Mouse (Mus musculus): ENCODE data around the gene Hnrnpul1. TPM values are rescaled to one million over a fixed set of nuclear protein-coding genes. Genes with fewer than 3 reads are reported as not detected.

Hnrnpul1 gene
- polyA plus RNA-seq, 1 experiment: 84.0 TPM

DNA sequence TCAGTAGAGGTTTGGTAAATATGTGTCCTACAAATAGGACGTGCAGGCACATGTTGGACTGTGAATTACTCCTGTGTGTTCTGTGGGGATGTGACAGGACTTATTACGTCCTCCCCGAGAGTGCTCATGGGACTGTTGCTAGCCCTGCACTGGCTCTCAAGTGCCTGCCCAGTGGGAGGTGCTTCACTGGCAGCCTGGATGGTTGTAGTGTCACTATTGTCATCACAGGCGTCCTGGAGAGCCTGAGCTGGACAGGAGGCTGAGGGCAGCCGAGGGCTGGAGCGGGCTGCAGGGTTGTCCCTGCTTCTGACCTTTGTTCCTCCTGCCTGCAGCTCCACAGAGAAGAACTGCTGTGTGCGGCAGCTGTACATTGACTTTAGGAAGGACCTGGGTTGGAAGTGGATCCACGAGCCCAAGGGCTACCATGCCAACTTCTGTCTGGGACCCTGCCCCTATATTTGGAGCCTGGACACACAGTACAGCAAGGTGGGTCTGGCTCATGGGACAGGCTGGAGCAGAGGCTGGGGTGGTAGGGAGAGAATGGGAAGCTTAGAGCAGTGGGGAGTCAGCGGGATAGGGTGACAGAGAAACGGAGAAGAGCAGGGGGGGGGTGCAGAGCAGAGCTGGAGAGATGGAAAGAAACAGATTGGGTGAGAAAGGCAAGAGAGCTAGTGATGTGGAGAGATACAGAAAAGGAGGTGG lies 50.6 kb downstream of the Hnrnpul1 start:
- H3K4me3 ChIP-seq (ENCODE audit: insufficient read depth, poor library complexity, severe bottlenecking): no peak overlapping the region
- no peak overlapping the region for H3ac ChIP-seq (ENCODE audit: control insufficient read depth, insufficient read length, low read depth)
- no peaks in the 10 kb centered on the region for H3K79me2 ChIP-seq (ENCODE audit: control insufficient read depth, insufficient read depth)
- peaks cover 26% of the 10 kb centered on the region for H3K36me3 ChIP-seq (ENCODE audit: control insufficient read depth, insufficient read depth)
- TF ChIP-seq CTCF (IDR thresholded peaks at IDR 0.05; ENCODE audit: control insufficient read depth, insufficient read depth, insufficient read length): no peak
- no peak for TF ChIP-seq MYOD1 (IDR thresholded peaks at IDR 0.05; ENCODE audit: control insufficient read depth, insufficient read length, low read depth)
- TF ChIP-seq FOSL1 (IDR thresholded peaks at IDR 0.05; ENCODE audit: insufficient read depth, low read length, poor library complexity, severe bottlenecking): no peak
- no peaks in the 10 kb centered on the region for H3K27me3 ChIP-seq (ENCODE audit: control insufficient read depth, insufficient read depth, insufficient read length)
- H3K79me3 ChIP-seq (ENCODE audit: low read depth): no peaks in the 10 kb centered on the region

DNA sequence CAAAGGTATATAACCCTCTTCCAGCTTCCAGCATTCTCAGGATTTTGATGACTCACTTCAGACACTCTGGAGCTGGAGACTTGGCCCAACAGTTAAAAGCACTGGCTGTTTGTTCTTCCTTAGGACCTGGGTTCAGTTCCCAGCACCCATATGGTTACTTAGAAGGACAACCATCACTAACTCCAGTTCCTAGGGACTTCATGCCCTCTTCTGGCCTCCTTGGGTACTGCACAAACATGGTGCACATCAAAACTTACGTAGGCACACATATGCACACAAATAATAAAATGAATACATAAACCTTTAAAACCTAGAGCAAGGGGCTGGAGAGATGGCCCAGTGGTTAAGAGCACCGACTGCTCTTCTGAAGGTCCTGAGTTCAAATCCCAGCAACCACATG lies 52.2 kb downstream of the Hnrnpul1 start:
- Histone ChIP-seq H3K27me3 (ENCODE audit: control insufficient read depth, insufficient read depth, insufficient read length) (no peaks in the 10 kb centered on the region), H3K36me3 (ENCODE audit: control insufficient read depth, insufficient read depth) (peaks cover 34% of the 10 kb centered on the region), H3K79me3 (ENCODE audit: low read depth) (no peaks in the 10 kb centered on the region), H3K4me3 (ENCODE audit: insufficient read depth, poor library complexity, severe bottlenecking) (no peak overlapping the region), H3K79me2 (ENCODE audit: control insufficient read depth, insufficient read depth) (no peaks in the 10 kb centered on the region), H3ac (ENCODE audit: control insufficient read depth, insufficient read length, low read depth) (no peak overlapping the region)
- TF ChIP-seq MYOD1 (IDR thresholded peaks at IDR 0.05; ENCODE audit: control insufficient read depth, insufficient read length, low read depth) (no peak), FOSL1 (IDR thresholded peaks at IDR 0.05; ENCODE audit: insufficient read depth, low read length, poor library complexity, severe bottlenecking) (no peak), MAX (IDR thresholded peaks at IDR 0.05) (no peak), CTCF (IDR thresholded peaks at IDR 0.05; ENCODE audit: control insufficient read depth, insufficient read depth, insufficient read length) (no peak), CEBPB (IDR thresholded peaks at IDR 0.05; ENCODE audit: low read depth) (no peak), MYOG (IDR thresholded peaks at IDR 0.05; ENCODE audit: control insufficient read depth, extremely low read depth, insufficient read length) (no peak), USF1 (IDR thresholded peaks at IDR 0.05; ENCODE audit: low read depth) (no peak)

GRCm38 (mm10) chr7:25700732-25701131 lies 53.8 kb downstream of the Hnrnpul1 start:
- Histone ChIP-seq H3K4me3 (ENCODE audit: insufficient read depth, poor library complexity, severe bottlenecking) (no peak overlapping the region), H3K79me2 (ENCODE audit: control insufficient read depth, insufficient read depth) (no peaks in the 10 kb centered on the region), H3ac (ENCODE audit: control insufficient read depth, insufficient read length, low read depth) (no peak overlapping the region), H3K36me3 (ENCODE audit: control insufficient read depth, insufficient read depth) (peaks cover 40% of the 10 kb centered on the region), H3K79me3 (ENCODE audit: low read depth) (no peaks in the 10 kb centered on the region), H3K27me3 (ENCODE audit: control insufficient read depth, insufficient read depth, insufficient read length) (no peaks in the 10 kb centered on the region)
- TF ChIP-seq FOSL1 (IDR thresholded peaks at IDR 0.05; ENCODE audit: insufficient read depth, low read length, poor library complexity, severe bottlenecking) (no peak), CTCF (IDR thresholded peaks at IDR 0.05; ENCODE audit: control insufficient read depth, insufficient read depth, insufficient read length) (no peak), CEBPB (IDR thresholded peaks at IDR 0.05; ENCODE audit: low read depth) (no peak), MYOD1 (IDR thresholded peaks at IDR 0.05; ENCODE audit: control insufficient read depth, insufficient read length, low read depth) (no peak), MAX (IDR thresholded peaks at IDR 0.05) (no peak), MYOG (IDR thresholded peaks at IDR 0.05; ENCODE audit: control insufficient read depth, extremely low read depth, insufficient read length) (no peak), USF1 (IDR thresholded peaks at IDR 0.05; ENCODE audit: low read depth) (no peak)

GRCm38 (mm10) chr7:25699851-25700250 lies 54.7 kb downstream of the Hnrnpul1 start:
- H3K79me3 ChIP-seq (ENCODE audit: low read depth): no peaks in the 10 kb centered on the region
- peaks cover 46% of the 10 kb centered on the region for H3K36me3 ChIP-seq (ENCODE audit: control insufficient read depth, insufficient read depth)
- H3K4me3 ChIP-seq (ENCODE audit: insufficient read depth, poor library complexity, severe bottlenecking): no peak overlapping the region
- H3K79me2 ChIP-seq (ENCODE audit: control insufficient read depth, insufficient read depth): no peaks in the 10 kb centered on the region
- H3ac ChIP-seq (ENCODE audit: control insufficient read depth, insufficient read length, low read depth): no peak overlapping the region
- TF ChIP-seq CTCF (IDR thresholded peaks at IDR 0.05; ENCODE audit: control insufficient read depth, insufficient read depth, insufficient read length): no peak
- no peak for TF ChIP-seq FOSL1 (IDR thresholded peaks at IDR 0.05; ENCODE audit: insufficient read depth, low read length, poor library complexity, severe bottlenecking)
- no peak for TF ChIP-seq MYOD1 (IDR thresholded peaks at IDR 0.05; ENCODE audit: control insufficient read depth, insufficient read length, low read depth)
- no peak for TF ChIP-seq USF1 (IDR thresholded peaks at IDR 0.05; ENCODE audit: low read depth)
- TF ChIP-seq MYOG (IDR thresholded peaks at IDR 0.05; ENCODE audit: control insufficient read depth, extremely low read depth, insufficient read length): no peak
- TF ChIP-seq CEBPB (IDR thresholded peaks at IDR 0.05; ENCODE audit: low read depth): no peak
- no peak for TF ChIP-seq MAX (IDR thresholded peaks at IDR 0.05)
- no peaks in the 10 kb centered on the region for H3K27me3 ChIP-seq (ENCODE audit: control insufficient read depth, insufficient read depth, insufficient read length)

DNA sequence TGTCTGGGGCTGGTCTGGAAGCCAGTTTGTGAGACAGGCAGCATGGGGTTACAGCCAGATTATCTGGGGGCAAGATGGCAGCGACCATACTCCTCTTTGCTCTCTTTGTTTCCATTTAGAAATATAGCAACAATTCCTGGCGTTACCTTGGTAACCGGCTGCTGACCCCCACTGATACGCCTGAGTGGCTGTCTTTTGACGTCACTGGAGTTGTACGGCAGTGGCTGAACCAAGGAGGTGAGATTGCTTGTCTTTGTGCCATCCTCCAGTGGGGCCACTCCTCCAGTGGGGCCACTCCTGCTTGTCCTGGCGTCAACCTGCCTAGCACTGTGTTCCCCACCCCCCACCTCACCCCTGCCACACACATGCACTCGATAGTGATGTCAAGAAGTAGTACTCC lies 60.5 kb downstream of the Hnrnpul1 start:
- Histone ChIP-seq H3K79me3 (ENCODE audit: low read depth) (peaks cover 5% of the 10 kb centered on the region), H3K36me3 (ENCODE audit: control insufficient read depth, insufficient read depth) (peaks cover 37% of the 10 kb centered on the region), H3ac (ENCODE audit: control insufficient read depth, insufficient read length, low read depth) (no peak overlapping the region), H3K79me2 (ENCODE audit: control insufficient read depth, insufficient read depth) (peaks cover 20% of the 10 kb centered on the region), H3K4me3 (ENCODE audit: insufficient read depth, poor library complexity, severe bottlenecking) (no peak overlapping the region), H3K27me3 (ENCODE audit: control insufficient read depth, insufficient read depth, insufficient read length) (no peaks in the 10 kb centered on the region)
- TF ChIP-seq CTCF (IDR thresholded peaks at IDR 0.05; ENCODE audit: control insufficient read depth, insufficient read depth, insufficient read length): no peak
- TF ChIP-seq MYOD1 (IDR thresholded peaks at IDR 0.05; ENCODE audit: control insufficient read depth, insufficient read length, low read depth): no peak
- TF ChIP-seq MAX (IDR thresholded peaks at IDR 0.05): no peak
- no peak for TF ChIP-seq MYOG (IDR thresholded peaks at IDR 0.05; ENCODE audit: control insufficient read depth, extremely low read depth, insufficient read length)
- no peak for TF ChIP-seq USF1 (IDR thresholded peaks at IDR 0.05; ENCODE audit: low read depth)
- TF ChIP-seq CEBPB (IDR thresholded peaks at IDR 0.05; ENCODE audit: low read depth): no peak
- TF ChIP-seq FOSL1 (IDR thresholded peaks at IDR 0.05; ENCODE audit: insufficient read depth, low read length, poor library complexity, severe bottlenecking): no peak

Measured in C2C12 (cell line).